Mouse (Mus musculus) adipose tissue, adult 10 weeks (tissue): Measurements from ENCODE around the gene March4. TPM values are rescaled to one million over a fixed set of nuclear protein-coding genes. Genes with fewer than 3 reads are reported as not detected.

Source experiments
- polyA plus RNA-seq: library from polyadenylated mRNA; stranded (reverse); fragments of 350-450 nt; fragmentation: Illumina TruSeq; extraction: RNeasy Lipid Tissue Mini Kit (QIAGEN cat#74804); gene quantifications from one replicate; pipeline ENCODE4 v1.2.3, GENCODE M21; 2014; ENCODE audit warnings: low read depth, low replicate concordance

March4 gene
- polyA plus RNA-seq: 0.19 TPM

DNA sequence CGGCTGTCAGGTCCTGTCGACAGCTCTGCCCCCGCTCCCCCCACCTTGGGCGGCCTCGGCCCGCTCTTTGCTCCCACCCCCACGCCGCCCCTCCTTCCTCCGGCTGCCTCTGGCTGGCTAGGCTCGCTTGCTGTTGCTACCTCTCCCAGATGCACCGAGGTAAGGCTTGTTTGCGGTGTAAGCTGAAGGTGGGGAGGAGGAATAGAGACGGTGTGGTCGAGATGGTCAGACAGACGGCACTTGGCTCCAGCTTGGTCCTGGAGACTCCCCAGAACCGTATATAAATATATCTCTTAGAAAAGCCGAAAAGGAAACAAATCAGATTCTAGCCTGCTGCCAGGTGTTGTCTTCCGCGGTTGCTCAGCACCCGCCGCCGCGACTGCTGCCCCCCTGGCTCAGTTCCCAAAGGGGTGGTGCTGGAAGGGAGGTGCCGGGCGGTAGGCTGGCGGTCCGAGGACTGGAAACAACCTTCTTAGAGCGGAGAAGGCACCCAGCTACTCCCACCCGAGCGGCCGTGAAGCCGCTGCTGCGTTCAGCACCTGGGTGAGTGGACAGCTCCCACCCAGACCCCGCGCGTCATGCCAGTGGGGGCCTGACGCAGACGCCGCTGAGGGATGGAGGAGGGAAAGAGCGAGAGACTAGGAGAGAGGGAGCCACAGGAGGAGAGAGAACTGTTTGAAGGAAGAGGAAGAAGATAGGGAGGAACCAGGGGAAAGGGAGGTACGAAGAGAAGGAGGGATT is at the start of gene March4:
Gene March4, minus strand, starts transcription at position 320 of the 741 bp plus-strand sequence.

DNA sequence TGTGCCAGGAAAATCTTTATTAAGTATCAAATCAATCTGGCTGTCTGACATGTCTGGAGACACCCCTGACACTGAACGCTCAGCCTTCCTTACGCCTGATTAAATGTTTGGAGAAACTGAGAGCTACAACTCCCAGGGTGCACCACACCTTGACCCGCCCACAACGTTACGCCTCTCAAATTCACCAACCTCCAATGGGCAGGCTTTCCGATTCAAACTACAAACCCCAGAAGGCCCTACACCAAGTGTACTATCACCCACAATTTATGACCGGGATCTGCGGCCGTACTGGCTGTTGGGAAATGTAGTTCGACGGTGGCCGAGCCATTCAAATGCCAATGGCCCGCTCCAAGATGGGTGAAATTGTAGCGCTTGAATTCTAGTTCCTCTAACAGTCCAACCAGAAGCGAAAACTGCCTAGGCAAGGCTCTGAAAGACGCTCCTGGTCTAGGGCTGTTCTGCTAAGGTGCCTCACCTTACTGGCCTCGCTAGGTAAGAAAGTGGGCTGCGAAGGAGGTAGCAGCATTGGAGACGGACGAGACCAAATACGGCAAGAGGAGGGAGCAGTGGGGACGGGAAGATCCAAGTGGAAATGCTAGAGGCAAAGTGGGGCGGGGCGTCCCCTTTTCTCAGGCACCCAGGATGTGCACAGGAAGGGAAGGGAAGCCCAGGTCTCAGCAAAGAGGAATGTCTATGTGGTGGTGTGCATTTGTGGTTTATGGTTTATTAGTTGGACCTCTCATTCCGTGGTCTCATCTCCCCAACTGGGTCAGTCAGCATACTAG is 46.4 kb upstream of the March4 start, which contains the start of gene Smarcal1:
Gene Smarcal1, plus strand, starts transcription at position 305 of the 785 bp plus-strand sequence.

Other genes with a start within 250 kb of the March4 start
- gene Xrcc5, start 229.5 kb downstream of the March4 start, polyA plus RNA-seq: 18.4 TPM
- gene Smarcal1, start 46.3 kb upstream of the March4 start, polyA plus RNA-seq: 17.1 TPM
- gene Ankar, start 163.6 kb upstream of the March4 start, polyA plus RNA-seq: 1.2 TPM
- gene Rpl37a, start 174.4 kb upstream of the March4 start, polyA plus RNA-seq: 1,203 TPM